Mouse (Mus musculus) midbrain, embryonic 11.5 days (tissue): ENCODE data around the gene Ccdc162. TPM values are rescaled to one million over a fixed set of nuclear protein-coding genes. Genes with fewer than 3 reads are reported as not detected.
A peak's percentile ranks its signal among the peaks of the same experiment; 100 is the strongest.
"Not testable (repeated sequence)": the region's sequence is repeated elsewhere in the genome, so short reads cannot be mapped to it uniquely, and the experiment has no call there.

Source experiments
- ATAC-seq: fragments of 200-750 bp; cut with Nextera tagmentation; 2 replicates; pipeline ENCODE4 v1.8.0; 2017; ENCODE audit warnings: moderate TSS enrichment, moderate library complexity; ENCODE audit not compliant: low FRiP score
- DNase-seq: peaks from one replicate; pipeline ENCODE4 v3.0.0; 2015; ENCODE audit warnings: low spot score; ENCODE audit errors: missing footprints
- H3K27ac ChIP-seq: fragments of 300-500 bp; sonication (generic); 2 replicates; pipeline ENCODE4 v1.5.1; 2014; ENCODE audit warnings: low read depth, low read length
- H3K27me3 ChIP-seq: fragments of 300-500 bp; sonication (generic); 2 replicates; pipeline ENCODE4 v1.6.1; 2014; ENCODE audit warnings: mild to moderate bottlenecking, low read length, moderate library complexity, mixed read lengths; ENCODE audit not compliant: control insufficient read depth, insufficient read depth
- H3K36me3 ChIP-seq: fragments of 300-500 bp; sonication (generic); 2 replicates; pipeline ENCODE4 v1.6.1; 2014; ENCODE audit warnings: mild to moderate bottlenecking, low read length, moderate library complexity, mixed read lengths; ENCODE audit not compliant: control insufficient read depth, insufficient read depth
- H3K4me1 ChIP-seq: fragments of 300-500 bp; sonication (generic); 2 replicates; pipeline ENCODE4 v1.6.1; 2014; ENCODE audit warnings: low read length; ENCODE audit not compliant: control insufficient read depth, insufficient read depth
- H3K4me2 ChIP-seq: fragments of 300-500 bp; sonication (generic); 2 replicates; pipeline ENCODE4 v1.6.1; 2014; ENCODE audit warnings: mild to moderate bottlenecking, moderate library complexity
- H3K4me3 ChIP-seq: fragments of 300-500 bp; sonication (generic); 2 replicates; pipeline ENCODE4 v1.5.1; 2014; ENCODE audit warnings: low read depth, low read length
- H3K9ac ChIP-seq: fragments of 300-500 bp; sonication (generic); 2 replicates; pipeline ENCODE4 v1.6.1; 2014; ENCODE audit warnings: low read length
- H3K9me3 ChIP-seq: fragments of 300-500 bp; sonication (generic); 2 replicates; pipeline ENCODE4 v1.6.1; 2016; ENCODE audit warnings: low read length; ENCODE audit not compliant: control insufficient read depth
- WGBS: fragments of 180-500 bp; shearing (Covaris S2); extraction: QIAGEN DNeasy Blood & Tissue Kit; methylation state at CpG from one replicate; pipeline ENCODE4 v1.1.7; 2014; 5-methylcytosine and 5-hydroxymethylcytosine counted together
- polyA plus RNA-seq: library from polyadenylated mRNA; unstranded; fragments of >200 nt; fragmentation: Nextera tagmentation; extraction: Ambion mirVana; gene quantifications from 2 replicates; pipeline ENCODE4 v1.2.1, GENCODE M21; 2014

Gene Ccdc162
- polyA plus RNA-seq, 1 experiment from 2014 or later = 0.33 TPM

DNA sequence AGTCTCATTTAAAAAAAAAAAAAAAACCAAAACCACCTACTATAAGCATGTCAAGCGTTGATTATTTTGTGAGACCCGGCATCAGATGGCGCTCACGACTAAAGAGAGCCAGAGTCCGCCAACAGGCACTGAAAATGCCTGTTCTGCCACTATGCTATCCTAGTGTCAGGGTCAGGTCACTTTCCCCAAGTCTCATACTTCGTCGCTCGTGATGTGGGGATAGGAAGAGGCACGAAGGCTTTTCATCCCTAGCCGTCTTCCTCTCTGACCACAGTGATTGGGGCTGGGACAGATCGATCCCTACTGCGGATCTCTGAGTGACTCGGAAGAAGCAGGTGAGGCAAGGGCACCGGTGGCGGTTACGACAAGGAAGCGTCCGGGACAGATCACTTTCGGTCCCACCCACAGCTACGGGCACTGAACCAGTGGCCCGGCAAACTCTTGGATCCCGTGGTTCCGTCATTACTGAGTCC is 197.9 kb downstream of the Ccdc162 start:
- ATAC-seq (peak; percentile 69), DNase-seq (no peak)

DNA sequence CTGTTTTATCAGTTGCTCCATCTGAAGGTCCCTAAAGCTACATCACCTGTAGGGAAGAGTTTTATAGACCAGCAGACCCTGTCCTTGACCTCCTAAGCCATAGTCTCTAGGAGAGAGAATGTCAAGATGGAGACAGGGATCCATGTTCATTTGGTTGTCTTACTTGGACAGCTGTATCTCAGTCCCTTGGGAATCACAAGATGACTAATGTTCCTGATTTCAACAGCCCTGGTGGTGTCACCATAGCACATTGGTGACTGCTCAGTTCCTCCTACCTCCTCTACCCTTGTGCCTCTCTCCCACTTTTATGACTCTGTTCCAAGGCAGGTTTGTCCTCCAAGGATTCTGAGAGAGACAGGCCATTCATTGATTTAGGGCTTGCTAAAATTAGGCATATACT is 201.5 kb downstream of the Ccdc162 start:
- H3K4me1 ChIP-seq = no peaks in the 10 kb centered on the region
- no peak for DNase-seq
- no peak for ATAC-seq
- no peak overlapping the region for H3K27ac ChIP-seq
- H3K9me3 ChIP-seq = no peaks in the 10 kb centered on the region
- H3K27me3 ChIP-seq = no peaks in the 10 kb centered on the region
- H3K9ac ChIP-seq = no peak overlapping the region
- H3K36me3 ChIP-seq = no peaks in the 10 kb centered on the region
- H3K4me2 ChIP-seq = no peak overlapping the region
- no peak overlapping the region for H3K4me3 ChIP-seq

More for the DNA sequence above, 197.9 kb downstream of the Ccdc162 start:
- Histone ChIP-seq H3K9ac (peak overlapping the region; percentile 94), H3K4me3 (peak overlapping the region; percentile 90), H3K27ac (peak overlapping the region; percentile 93), H3K9me3 (no peaks in the 10 kb centered on the region), H3K4me1 (peaks cover 15% of the 10 kb centered on the region), H3K4me2 (peak overlapping the region; percentile 62), H3K27me3 (no peaks in the 10 kb centered on the region), H3K36me3 (no peaks in the 10 kb centered on the region)
- WGBS = under 1% methylated on average over 23 of the region's 23 CpGs

DNA sequence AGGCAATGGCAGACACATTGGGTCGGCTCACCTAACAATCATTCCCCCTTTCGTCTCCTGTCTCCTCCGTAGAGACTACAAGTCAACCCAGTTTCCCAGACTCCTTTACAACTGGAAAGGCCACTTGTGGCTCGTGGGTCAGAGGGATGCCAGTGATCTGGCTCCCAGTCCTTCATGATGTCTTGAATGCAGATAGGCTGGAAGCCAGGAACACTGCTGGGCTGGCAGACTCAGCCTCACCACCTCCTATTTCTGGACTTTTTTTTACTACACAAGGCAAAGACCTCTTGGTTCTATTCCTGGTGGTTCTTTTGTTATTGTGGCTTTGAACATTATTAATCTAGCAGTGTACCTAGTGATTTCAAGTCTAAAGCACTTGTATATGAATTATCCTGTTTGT is 202.1 kb downstream of the Ccdc162 start:
- H3K4me1 ChIP-seq = no peaks in the 10 kb centered on the region
- no peak for ATAC-seq
- H3K9ac ChIP-seq = no peak overlapping the region
- H3K4me2 ChIP-seq = no peak overlapping the region
- no peak for DNase-seq
- no peaks in the 10 kb centered on the region for H3K27me3 ChIP-seq
- H3K27ac ChIP-seq = no peak overlapping the region
- no peak overlapping the region for H3K4me3 ChIP-seq
- no peaks in the 10 kb centered on the region for H3K36me3 ChIP-seq
- 82% methylated on average over 4 of the region's 4 CpGs for WGBS
- H3K9me3 ChIP-seq = no peaks in the 10 kb centered on the region

DNA sequence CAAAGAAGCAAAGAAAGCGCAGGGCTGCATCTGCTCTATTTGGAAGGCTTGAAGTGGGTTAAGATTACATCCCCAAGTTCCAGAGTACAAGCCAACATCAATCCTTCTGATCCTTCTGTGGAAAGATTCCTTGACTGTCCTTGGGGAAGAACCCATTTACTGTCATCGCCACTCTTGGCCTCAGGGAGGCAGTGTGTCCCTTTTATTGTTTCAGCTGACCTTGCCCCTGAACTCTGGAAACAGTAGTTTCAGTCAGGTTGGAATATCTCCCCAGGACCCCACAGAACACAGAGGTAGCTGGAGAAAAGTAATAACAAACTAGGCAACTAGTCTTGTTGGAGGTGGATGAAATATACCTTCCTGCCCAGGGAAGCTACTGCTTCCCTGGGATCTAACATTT is 207.3 kb downstream of the Ccdc162 start:
- no peaks in the 10 kb centered on the region for H3K36me3 ChIP-seq
- H3K9me3 ChIP-seq = no peaks in the 10 kb centered on the region
- DNase-seq (no peak), ATAC-seq (no peak)
- H3K27ac ChIP-seq = no peak overlapping the region
- H3K27me3 ChIP-seq = no peaks in the 10 kb centered on the region
- no peaks in the 10 kb centered on the region for H3K4me1 ChIP-seq
- H3K9ac ChIP-seq = no peak overlapping the region
- 33% methylated on average over 2 of the region's 2 CpGs for WGBS
- H3K4me2 ChIP-seq = no peak overlapping the region
- H3K4me3 ChIP-seq = no peak overlapping the region

DNA sequence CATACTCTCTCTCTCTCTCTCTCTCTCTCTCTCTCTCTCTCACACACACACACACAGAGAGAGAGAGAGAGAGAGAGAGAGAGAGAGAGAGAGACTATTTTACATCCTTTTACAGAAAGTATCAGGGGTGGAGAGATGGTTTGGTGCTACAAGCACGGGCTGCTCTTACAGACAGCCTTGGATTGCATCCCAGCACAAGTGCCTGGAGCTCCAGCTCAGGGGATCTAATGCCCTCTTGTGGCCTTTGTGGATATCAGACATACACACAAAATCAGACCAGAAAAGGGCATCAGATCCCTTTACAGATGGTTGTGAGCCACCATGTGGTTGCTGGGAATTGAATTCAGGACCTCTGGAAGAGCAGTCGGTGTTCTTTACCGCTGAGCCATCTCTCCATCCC is 211.0 kb downstream of the Ccdc162 start:
- not testable (repeated sequence) for H3K27ac ChIP-seq, H3K27me3 ChIP-seq, H3K4me3 ChIP-seq, H3K36me3 ChIP-seq, H3K9me3 ChIP-seq, H3K9ac ChIP-seq, H3K4me2 ChIP-seq, H3K4me1 ChIP-seq
- DNase-seq (peak; percentile 91), ATAC-seq (peak; percentile 46; the same call in 1 of the 2 replicates)
- WGBS = 1% methylated on average over 3 of the region's 3 CpGs

DNA sequence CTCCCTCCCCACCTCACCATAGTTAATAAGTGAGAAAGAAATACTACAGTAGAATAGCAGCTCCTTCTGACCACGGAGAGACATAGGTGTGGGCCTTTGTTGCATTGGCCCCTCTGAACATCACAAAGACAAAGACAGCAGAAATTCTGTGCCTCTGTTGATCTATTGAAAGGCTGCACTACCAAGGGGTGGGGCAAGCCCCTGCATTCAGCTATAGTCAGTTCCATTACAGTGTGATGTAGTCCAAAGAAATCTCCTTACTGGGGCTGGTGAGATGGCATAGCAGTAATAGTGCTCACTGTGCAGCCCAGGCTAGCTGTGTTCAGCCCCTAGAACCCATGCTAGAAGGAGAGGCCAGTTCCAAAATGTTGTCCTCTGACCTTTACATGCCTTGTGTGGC is 211.4 kb downstream of the Ccdc162 start:
- no peak overlapping the region for H3K4me2 ChIP-seq
- no peak overlapping the region for H3K9ac ChIP-seq
- H3K27ac ChIP-seq = no peak overlapping the region
- no peaks in the 10 kb centered on the region for H3K27me3 ChIP-seq
- no peaks in the 10 kb centered on the region for H3K9me3 ChIP-seq
- 91% methylated on average over 1 of the region's 1 CpGs for WGBS
- no peak for ATAC-seq
- no peak overlapping the region for H3K4me3 ChIP-seq
- no peak for DNase-seq
- H3K36me3 ChIP-seq = no peaks in the 10 kb centered on the region
- H3K4me1 ChIP-seq = no peaks in the 10 kb centered on the region

DNA sequence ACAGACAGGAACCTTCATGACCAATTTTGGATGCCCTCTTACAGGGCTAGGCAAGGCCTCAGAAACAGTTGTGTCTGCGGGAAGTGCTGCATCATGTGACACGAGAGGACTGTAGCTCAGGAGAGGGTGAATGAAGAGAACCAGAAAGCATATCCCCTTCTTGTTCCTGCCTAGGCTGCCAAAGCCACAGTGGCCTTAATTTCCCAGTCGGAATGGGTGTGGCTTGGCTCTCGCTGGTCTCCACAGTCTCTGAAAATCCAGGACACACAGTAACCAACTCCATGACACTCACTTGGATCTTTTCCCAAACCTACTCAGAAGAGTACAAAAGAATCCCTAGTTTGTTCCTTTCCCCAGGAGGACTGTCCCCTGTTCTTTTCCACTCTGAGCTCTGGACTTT is 215.5 kb downstream of the Ccdc162 start:
- WGBS = 73% methylated on average over 4 of the region's 4 CpGs
- ATAC-seq = no peak
- Histone ChIP-seq H3K27ac (no peak overlapping the region), H3K4me3 (no peak overlapping the region), H3K9me3 (no peaks in the 10 kb centered on the region), H3K36me3 (no peaks in the 10 kb centered on the region), H3K27me3 (no peaks in the 10 kb centered on the region), H3K4me1 (no peaks in the 10 kb centered on the region), H3K9ac (no peak overlapping the region), H3K4me2 (no peak overlapping the region)
- no peak for DNase-seq

DNA sequence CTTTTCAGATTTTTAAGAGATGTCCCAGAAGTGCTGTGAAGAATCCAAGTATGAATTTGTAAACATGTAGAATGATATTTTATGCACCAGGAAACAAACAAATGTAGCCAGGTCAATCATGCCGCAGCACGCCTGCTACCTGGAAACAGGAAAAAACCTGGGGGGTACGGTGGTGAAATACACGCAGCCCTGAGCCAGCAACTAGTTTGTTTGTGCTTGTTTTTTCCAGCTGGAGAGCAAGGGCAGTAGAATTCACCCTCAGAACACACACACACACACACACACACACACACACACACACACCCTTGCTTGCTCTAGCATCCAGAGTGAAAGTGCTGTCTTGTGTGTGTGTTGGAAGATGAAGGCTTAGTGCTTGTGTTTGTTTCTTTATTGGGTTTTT is 225.3 kb downstream of the Ccdc162 start:
- DNase-seq (no peak), ATAC-seq (no peak)
- WGBS = 57% methylated on average over 4 of the region's 4 CpGs
- H3K4me1 ChIP-seq = peaks cover 29% of the 10 kb centered on the region
- no peak overlapping the region for H3K4me3 ChIP-seq
- no peak overlapping the region for H3K9ac ChIP-seq
- H3K27me3 ChIP-seq = no peaks in the 10 kb centered on the region
- H3K9me3 ChIP-seq = no peaks in the 10 kb centered on the region
- no peaks in the 10 kb centered on the region; the same call in 1 of the 2 replicates for H3K36me3 ChIP-seq
- no peak overlapping the region for H3K27ac ChIP-seq
- H3K4me2 ChIP-seq = peak overlapping the region; percentile 98; the same call in 1 of the 2 replicates

DNA sequence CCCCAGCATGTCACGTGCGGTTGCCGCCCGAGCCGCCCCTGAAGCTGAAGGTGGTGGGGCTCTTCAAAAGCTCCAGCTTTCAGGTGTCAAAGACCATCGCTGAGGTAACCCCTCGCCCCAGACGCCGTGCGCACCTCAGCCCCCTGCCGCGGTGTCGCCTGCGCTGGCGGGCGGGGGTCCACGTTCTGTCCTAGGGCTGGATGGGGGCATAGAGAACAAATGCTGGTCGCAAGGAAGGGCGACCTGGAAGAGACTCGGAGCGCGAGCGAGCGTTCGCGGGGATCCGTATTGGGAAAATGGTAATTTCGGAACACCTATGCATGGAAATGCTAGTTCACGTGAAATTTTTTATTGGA is 225.9 kb downstream of the Ccdc162 start:
- ATAC-seq (no peak), DNase-seq (no peak)
- no peaks in the 10 kb centered on the region for H3K9me3 ChIP-seq
- H3K36me3 ChIP-seq = peaks cover 2% of the 10 kb centered on the region
- no peak overlapping the region for H3K27ac ChIP-seq
- H3K27me3 ChIP-seq = no peaks in the 10 kb centered on the region
- H3K4me2 ChIP-seq = peak overlapping the region; percentile 98
- WGBS = 1% methylated on average over 29 of the region's 29 CpGs
- peak overlapping the region; percentile 73 for H3K9ac ChIP-seq
- peak overlapping the region; percentile 62 for H3K4me3 ChIP-seq
- peaks cover 29% of the 10 kb centered on the region for H3K4me1 ChIP-seq
